Mouse (Mus musculus) hematopoietic stem cell, adult 5-6 weeks (primary cell): ENCODE measurements around the gene Eif4e. TPM values are rescaled to one million over a fixed set of nuclear protein-coding genes. Genes with fewer than 3 reads are reported as not detected.

Experiments used
- total RNA-seq: library from RNA; stranded (forward); fragments of 172-1452, 232-1000 nt; gene quantifications from 2 replicates; pipeline ENCODE4 v1.2.3, GENCODE M21; 2017

Eif4e gene
- total RNA-seq, 1 experiment from 2014 or later, result 198 TPM

Other genes starting within 250 kb of the Eif4e start
- not detected in 2 replicates for gene Adh6a, start 212.9 kb upstream of the Eif4e start, total RNA-seq
- not detected in 2 replicates for gene Adh6b, start 184.4 kb upstream of the Eif4e start, total RNA-seq
- gene Adh4, start 110.7 kb upstream of the Eif4e start, total RNA-seq, result not detected in 2 replicates
- gene Adh5, start 83.1 kb upstream of the Eif4e start, total RNA-seq, result 136 and 163 TPM in 2 replicates
- 58.4 and 63.5 TPM in 2 replicates for gene Metap1, start 36.7 kb upstream of the Eif4e start, total RNA-seq
- 32.5 and 34.0 TPM in 2 replicates for gene Tspan5, start 216.0 kb downstream of the Eif4e start, total RNA-seq